Mouse (Mus musculus) heart, embryonic 11.5 days (tissue): ENCODE data around the gene Rps6kc1. TPM values are rescaled to one million over a fixed set of nuclear protein-coding genes. Genes with fewer than 3 reads are reported as not detected.
"Not testable (repeated sequence)": the region's sequence is repeated elsewhere in the genome, so short reads cannot be mapped to it uniquely, and the experiment has no call there.

Experiments used
- ATAC-seq: fragments of 200-750 bp; cut with Nextera tagmentation; replicated peaks from 2 replicates; pipeline ENCODE4 v1.8.0; 2017; ENCODE audit warnings: moderate library complexity; ENCODE audit not compliant: insufficient number of reproducible peaks, low FRiP score, low TSS enrichment
- H3K27ac ChIP-seq: fragments of 300-500 bp; sonication (generic); 2 replicates; pipeline ENCODE4 v1.5.1; 2014; ENCODE audit warnings: mild to moderate bottlenecking, low read depth, low read length
- H3K27me3 ChIP-seq: fragments of 300-500 bp; sonication (generic); 2 replicates; pipeline ENCODE4 v1.6.1; 2014; ENCODE audit warnings: mild to moderate bottlenecking, low read length, mixed read lengths; ENCODE audit not compliant: control insufficient read depth, insufficient read depth
- H3K36me3 ChIP-seq: fragments of 300-500 bp; sonication (generic); 2 replicates; pipeline ENCODE4 v1.6.1; 2014; ENCODE audit warnings: mild to moderate bottlenecking, low read length, moderate library complexity, mixed read lengths; ENCODE audit not compliant: control insufficient read depth, insufficient read depth
- H3K4me1 ChIP-seq: fragments of 300-500 bp; sonication (generic); 2 replicates; pipeline ENCODE4 v1.6.1; 2014; ENCODE audit warnings: low read length; ENCODE audit not compliant: control insufficient read depth, insufficient read depth
- H3K4me2 ChIP-seq: fragments of 300-500 bp; sonication (generic); 2 replicates; pipeline ENCODE4 v1.6.1; 2014; ENCODE audit warnings: mild to moderate bottlenecking, moderate library complexity
- H3K4me3 ChIP-seq: fragments of 300-500 bp; sonication (generic); 2 replicates; pipeline ENCODE4 v1.5.1; 2014; ENCODE audit warnings: low read depth, low read length
- H3K9ac ChIP-seq: fragments of 300-500 bp; sonication (generic); 2 replicates; pipeline ENCODE4 v1.6.1; 2014; ENCODE audit warnings: mild to moderate bottlenecking, low read depth, low read length, moderate library complexity
- H3K9me3 ChIP-seq: fragments of 300-500 bp; sonication (generic); replicated peaks from 2 replicates; pipeline ENCODE4 v1.6.1; 2016; ENCODE audit warnings: low read length; ENCODE audit not compliant: control insufficient read depth
- WGBS: fragments of 180-500 bp; shearing (Covaris S2); extraction: QIAGEN DNeasy Blood & Tissue Kit; methylation state at CpG from one replicate; pipeline ENCODE4 v1.1.7; 2014; ENCODE audit not compliant: insufficient replicate concordance; 5-methylcytosine and 5-hydroxymethylcytosine counted together
- polyA plus RNA-seq: library from polyadenylated mRNA; unstranded; fragments of >200 nt; fragmentation: Nextera tagmentation; extraction: Ambion mirVana; gene quantifications from 2 replicates; pipeline ENCODE4 v1.2.1, GENCODE M21; 2014

Rps6kc1 gene
- polyA plus RNA-seq, 1 experiment from 2014 or later: 8.9 TPM

GRCm38 (mm10) chr1:190939803-190940202 lies 28.2 kb upstream of the Rps6kc1 start:
- WGBS: 84% methylated on average over 7 of the region's 7 CpGs
- no peak overlapping the region for H3K4me2 ChIP-seq
- no peaks in the 10 kb centered on the region for H3K4me1 ChIP-seq
- peaks cover 28% of the 10 kb centered on the region; the same call in 1 of the 2 replicates for H3K36me3 ChIP-seq
- H3K27ac ChIP-seq: no peak overlapping the region
- H3K27me3 ChIP-seq: no peaks in the 10 kb centered on the region
- H3K4me3 ChIP-seq: no peak overlapping the region
- no peak for ATAC-seq
- no peaks in the 10 kb centered on the region for H3K9me3 ChIP-seq
- H3K9ac ChIP-seq: no peak overlapping the region

GRCm38 (mm10) chr1:190930181-190930580 lies 18.6 kb upstream of the Rps6kc1 start:
- no peak overlapping the region; the same call in 1 of the 2 replicates for H3K9ac ChIP-seq

GRCm38 (mm10) chr1:190929010-190929695 lies 17.6 kb upstream of the Rps6kc1 start:
- Histone ChIP-seq H3K27ac (peak overlapping the region; percentile 99), H3K4me2 (peak overlapping the region; percentile 91), H3K9ac (peak overlapping the region; percentile 93), H3K4me1 (peaks cover 10% of the 10 kb centered on the region; the same call in 1 of the 2 replicates), H3K36me3 (peaks cover 6% of the 10 kb centered on the region; the same call in 1 of the 2 replicates), H3K9me3 (no peaks in the 10 kb centered on the region), H3K4me3 (peak overlapping the region; percentile 64), H3K27me3 (no peaks in the 10 kb centered on the region)
- 6% methylated on average over 27 of the region's 27 CpGs for WGBS
- no peak; the same call in 1 of the 2 replicates for ATAC-seq

More at GRCm38 (mm10) chr1:190930181-190930580, 18.6 kb upstream of the Rps6kc1 start:
- Histone ChIP-seq H3K9me3 (no peaks in the 10 kb centered on the region), H3K27ac (no peak overlapping the region), H3K4me1 (peaks cover 10% of the 10 kb centered on the region; the same call in 1 of the 2 replicates), H3K4me2 (no peak overlapping the region), H3K36me3 (peaks cover 10% of the 10 kb centered on the region; the same call in 1 of the 2 replicates), H3K27me3 (no peaks in the 10 kb centered on the region), H3K4me3 (no peak overlapping the region)
- no peak for ATAC-seq
- 77% methylated on average over 6 of the region's 6 CpGs for WGBS

- Histone ChIP-seq H3K9me3 (no peaks in the 10 kb centered on the region), H3K27me3 (no peaks in the 10 kb centered on the region), H3K4me1 (peaks cover 10% of the 10 kb centered on the region; the same call in 1 of the 2 replicates), H3K36me3 (peaks cover 5% of the 10 kb centered on the region; the same call in 1 of the 2 replicates), H3K9ac (peak overlapping the region; percentile 93), H3K4me3 (peak overlapping the region; percentile 64), H3K4me2 (peak overlapping the region; percentile 91), H3K27ac (peak overlapping the region; percentile 99)
- ATAC-seq: peak; percentile 97
- under 1% methylated on average over 56 of the region's 79 CpGs for WGBS
These were observed 16.9 kb upstream of the Rps6kc1 start for GRCm38 (mm10) chr1:190928370-190929009.

- Histone ChIP-seq H3K4me1 (peaks cover 10% of the 10 kb centered on the region; the same call in 1 of the 2 replicates), H3K9ac (peak overlapping the region; percentile 93), H3K4me3 (peak overlapping the region; percentile 64), H3K9me3 (no peaks in the 10 kb centered on the region), H3K4me2 (peak overlapping the region; percentile 91), H3K27ac (peak overlapping the region; percentile 99), H3K27me3 (no peaks in the 10 kb centered on the region), H3K36me3 (peaks cover 3% of the 10 kb centered on the region; the same call in 1 of the 2 replicates)
- 11% methylated on average over 16 of the region's 16 CpGs for WGBS
- ATAC-seq: no peak
These were observed 16.3 kb upstream of the Rps6kc1 start for GRCm38 (mm10) chr1:190927751-190928369.

- WGBS: 89% methylated on average over 3 of the region's 3 CpGs
- H3K9me3 ChIP-seq: no peaks in the 10 kb centered on the region
- no peak for ATAC-seq
- H3K4me1 ChIP-seq: peaks cover 10% of the 10 kb centered on the region; the same call in 1 of the 2 replicates
- no peaks in the 10 kb centered on the region for H3K36me3 ChIP-seq
- H3K27ac ChIP-seq: no peak overlapping the region
- no peaks in the 10 kb centered on the region for H3K27me3 ChIP-seq
- H3K4me3 ChIP-seq: peak overlapping the region; percentile 64; the same call in 1 of the 2 replicates
- peak overlapping the region; percentile 91 for H3K4me2 ChIP-seq
- H3K9ac ChIP-seq: no peak overlapping the region
These were observed 15.7 kb upstream of the Rps6kc1 start for GRCm38 (mm10) chr1:190927311-190927710.

GRCm38 (mm10) chr1:190924812-190925211 lies 13.2 kb upstream of the Rps6kc1 start, which contains the start of gene Angel2:
TSS of gene Angel2 (plus strand) at chr1:190925112.
- WGBS: 84% methylated on average over 3 of the region's 3 CpGs
- H3K9me3 ChIP-seq, H3K9ac ChIP-seq, H3K4me3 ChIP-seq, H3K27ac ChIP-seq, ATAC-seq, H3K36me3 ChIP-seq, H3K27me3 ChIP-seq, H3K4me2 ChIP-seq: not testable (repeated sequence)
- H3K4me1 ChIP-seq: peaks cover 10% of the 10 kb centered on the region; the same call in 1 of the 2 replicates

DNA sequence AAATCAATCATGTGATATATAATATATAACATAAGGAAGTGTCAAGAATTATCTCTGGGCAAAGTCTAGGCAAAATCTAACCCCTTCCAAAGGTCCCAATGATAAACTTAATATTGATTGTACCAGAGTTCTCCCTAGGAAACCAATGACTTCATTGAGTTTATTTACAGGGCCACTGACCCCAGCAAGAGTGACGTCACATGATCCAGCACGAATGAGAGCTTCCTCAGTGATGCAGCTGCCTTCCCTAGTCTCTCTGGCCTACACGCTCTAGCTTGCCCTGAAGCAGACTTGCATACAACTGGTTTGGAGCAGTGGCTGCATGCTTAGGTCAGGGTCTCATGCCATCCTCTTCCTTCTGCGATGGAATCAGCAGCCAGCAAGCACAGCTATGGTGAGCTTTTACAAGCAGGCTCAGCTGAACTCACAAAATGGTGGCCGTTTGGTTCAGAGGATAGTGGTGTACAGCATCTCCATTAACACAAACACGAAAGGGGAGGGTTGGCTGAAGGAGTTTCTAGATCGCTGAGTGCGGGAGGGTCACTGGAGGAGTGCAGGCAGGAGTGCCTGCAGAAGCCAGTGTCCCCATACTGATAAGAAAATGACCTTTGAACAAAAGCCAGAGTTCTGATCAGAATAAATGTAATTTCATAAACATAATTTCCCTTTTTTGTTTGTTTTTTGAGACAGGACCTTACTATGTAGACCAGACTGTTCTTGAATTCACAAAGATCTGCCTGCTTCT lies 8.3 kb upstream of the Rps6kc1 start:
- Histone ChIP-seq H3K9me3 (no peaks in the 10 kb centered on the region), H3K36me3 (no peaks in the 10 kb centered on the region), H3K27me3 (no peaks in the 10 kb centered on the region), H3K4me1 (no peaks in the 10 kb centered on the region), H3K9ac (no peak overlapping the region), H3K27ac (no peak overlapping the region), H3K4me2 (no peak overlapping the region), H3K4me3 (no peak overlapping the region)
- no peak for ATAC-seq
- WGBS: 70% methylated on average over 8 of the region's 8 CpGs
